Mouse (Mus musculus): ENCODE measurements around the gene Ggt5. TPM values are rescaled to one million over a fixed set of nuclear protein-coding genes. Genes with fewer than 3 reads are reported as not detected.

The Ggt5 gene
- 1.6 and 2.9 TPM in 2 replicates for polyA plus RNA-seq (2015; fragmentation: Nextera tagmentation; extraction: Ambion mirVana)

DNA sequence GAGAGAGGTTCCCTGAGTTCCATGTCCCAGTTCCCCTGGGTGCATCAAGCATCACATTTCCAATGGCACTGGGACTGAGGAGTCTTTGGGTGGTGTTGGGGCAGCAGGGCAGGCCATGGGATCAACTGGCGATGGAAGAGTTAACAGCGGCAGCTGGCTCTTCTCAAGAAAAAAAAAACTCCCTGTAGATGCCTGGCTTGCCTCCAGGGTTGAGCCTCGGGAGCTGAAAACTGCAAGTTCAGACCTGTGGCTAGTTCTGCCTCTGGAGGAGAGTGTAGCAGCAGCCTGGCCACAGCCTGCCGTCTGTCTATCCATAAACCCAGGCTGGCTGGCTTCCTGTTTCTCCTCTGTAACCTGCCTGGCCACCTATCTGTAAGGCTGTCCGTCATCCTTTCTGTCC is at the start of gene Ggt5:
Gene Ggt5, plus strand, starts transcription at position 212 of the 400 bp plus-strand sequence.
- H3K27ac ChIP-seq: peak within 1 kb of the TSS; percentile 38; the same call in 1 of the 2 replicates
- no peak within 1 kb of the TSS for H3K9ac ChIP-seq
- H3K4me3 ChIP-seq: peak within 1 kb of the TSS; percentile 2; the same call in 1 of the 2 replicates
- no peak for ATAC-seq (ENCODE audit: insufficient number of reproducible peaks, low FRiP score, low TSS enrichment, low read depth)
- H3K4me2 ChIP-seq: peak within 1 kb of the TSS; percentile 15
- H3K9me3 ChIP-seq: no peaks in the 10 kb centered on the region
- H3K4me1 ChIP-seq: peaks cover 33% of the 10 kb centered on the region
- H3K27me3 ChIP-seq: no peaks in the 10 kb centered on the region; the same call in 1 of the 2 replicates
- 15% methylated on average over 5 of the region's 5 CpGs for WGBS
- H3K36me3 ChIP-seq: no peaks in the 10 kb centered on the region

DNA sequence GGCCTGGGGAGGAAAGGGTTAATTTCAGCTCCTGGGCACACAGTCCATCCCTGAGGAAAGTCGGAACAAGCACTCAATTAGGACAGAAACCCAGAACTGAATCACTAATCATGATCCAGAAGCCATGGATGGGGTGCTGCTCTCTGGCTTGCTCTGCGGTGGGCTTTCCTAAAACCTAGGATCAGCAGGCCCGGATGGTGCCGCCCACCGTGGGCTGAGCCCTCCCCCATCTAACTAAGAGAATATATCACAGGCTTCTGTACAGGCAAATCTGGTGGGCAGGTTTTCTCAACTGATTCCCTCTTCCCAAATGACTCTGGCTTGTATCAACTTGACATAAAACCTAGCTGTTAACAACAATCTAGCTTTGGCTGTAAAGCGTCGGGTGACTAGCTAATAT is 41.2 kb upstream of the Ggt5 start:
- Histone ChIP-seq H3K4me3 (no peak overlapping the region), H3K36me3 (no peaks in the 10 kb centered on the region), H3K4me2 (peak overlapping the region; percentile 13; the same call in 1 of the 2 replicates), H3K27ac (no peak overlapping the region; the same call in 1 of the 2 replicates), H3K9me3 (no peaks in the 10 kb centered on the region), H3K27me3 (no peaks in the 10 kb centered on the region), H3K4me1 (peaks cover 12% of the 10 kb centered on the region), H3K9ac (no peak overlapping the region)
- 26% methylated on average over 7 of the region's 7 CpGs for WGBS
- ATAC-seq (ENCODE audit: insufficient number of reproducible peaks, low FRiP score, low TSS enrichment, low read depth): no peak

DNA sequence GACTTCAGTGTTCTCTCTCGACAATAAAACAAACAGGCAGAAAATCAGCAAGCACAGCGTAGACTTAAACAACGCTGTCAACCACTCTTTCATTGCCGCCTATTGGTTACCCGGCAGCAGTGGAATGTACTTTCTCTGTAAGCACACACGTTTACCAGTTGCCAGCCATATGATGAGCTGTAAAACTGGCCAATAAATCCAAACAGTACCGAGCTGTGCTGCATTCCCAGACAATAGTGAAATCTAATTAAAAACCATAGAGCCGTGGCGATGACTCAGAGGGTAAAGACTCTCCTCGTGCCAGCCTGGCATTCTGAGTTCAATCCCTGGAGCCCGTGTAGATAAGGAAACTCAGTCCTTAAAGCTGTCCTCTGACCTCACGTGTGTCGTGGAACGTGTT is 40.7 kb upstream of the Ggt5 start:
- Histone ChIP-seq H3K27me3 (no peaks in the 10 kb centered on the region), H3K4me2 (peak overlapping the region; percentile 13), H3K27ac (peak overlapping the region; percentile 3; the same call in 1 of the 2 replicates), H3K9ac (no peak overlapping the region), H3K4me3 (no peak overlapping the region), H3K36me3 (no peaks in the 10 kb centered on the region), H3K4me1 (peaks cover 12% of the 10 kb centered on the region), H3K9me3 (no peaks in the 10 kb centered on the region)
- peak; percentile 62; the same call in 1 of the 2 replicates for ATAC-seq (ENCODE audit: insufficient number of reproducible peaks, low FRiP score, low TSS enrichment, low read depth)
- 20% methylated on average over 14 of the region's 14 CpGs for WGBS

DNA sequence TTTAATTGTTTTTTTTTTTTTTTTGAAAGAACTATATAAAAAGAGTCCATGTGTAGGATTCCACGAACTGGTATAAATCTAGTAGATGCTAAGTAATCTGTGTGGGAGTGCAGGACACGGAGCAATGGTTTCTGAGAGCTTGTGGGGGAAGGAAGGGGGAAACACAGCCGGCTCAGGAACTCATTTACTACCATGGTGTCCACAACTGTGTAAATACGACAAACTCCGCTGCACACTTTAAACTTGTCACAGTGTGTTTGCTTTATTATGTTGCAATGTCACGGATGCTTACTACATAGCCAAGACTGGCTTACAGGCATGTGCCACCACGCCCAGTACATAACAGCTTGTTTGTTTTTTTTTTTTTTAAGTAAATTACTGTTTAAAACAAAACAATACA is 39.3 kb upstream of the Ggt5 start:
- ATAC-seq (ENCODE audit: insufficient number of reproducible peaks, low FRiP score, low TSS enrichment, low read depth): no peak
- H3K27ac ChIP-seq: no peak overlapping the region
- H3K9ac ChIP-seq: no peak overlapping the region
- no peaks in the 10 kb centered on the region for H3K27me3 ChIP-seq
- no peaks in the 10 kb centered on the region for H3K36me3 ChIP-seq
- H3K4me1 ChIP-seq: peaks cover 12% of the 10 kb centered on the region
- no peak overlapping the region for H3K4me2 ChIP-seq
- no peaks in the 10 kb centered on the region for H3K9me3 ChIP-seq
- no peak overlapping the region for H3K4me3 ChIP-seq
- WGBS: 70% methylated on average over 7 of the region's 7 CpGs

- Histone ChIP-seq H3K9ac (no peak overlapping the region), H3K36me3 (no peaks in the 10 kb centered on the region), H3K4me3 (no peak overlapping the region), H3K4me1 (peaks cover 16% of the 10 kb centered on the region), H3K27ac (no peak overlapping the region), H3K4me2 (no peak overlapping the region), H3K27me3 (no peaks in the 10 kb centered on the region), H3K9me3 (no peaks in the 10 kb centered on the region)
- whole genome bisulfite sequencing: 57% methylated on average over 12 of the region's 12 CpGs
- ATAC-seq (ENCODE audit: insufficient number of reproducible peaks, low FRiP score, low TSS enrichment, low read depth): no peak
Observed at GRCm38 (mm10) chr10:75551175-75551574, 38.0 kb upstream of the Ggt5 start.

DNA sequence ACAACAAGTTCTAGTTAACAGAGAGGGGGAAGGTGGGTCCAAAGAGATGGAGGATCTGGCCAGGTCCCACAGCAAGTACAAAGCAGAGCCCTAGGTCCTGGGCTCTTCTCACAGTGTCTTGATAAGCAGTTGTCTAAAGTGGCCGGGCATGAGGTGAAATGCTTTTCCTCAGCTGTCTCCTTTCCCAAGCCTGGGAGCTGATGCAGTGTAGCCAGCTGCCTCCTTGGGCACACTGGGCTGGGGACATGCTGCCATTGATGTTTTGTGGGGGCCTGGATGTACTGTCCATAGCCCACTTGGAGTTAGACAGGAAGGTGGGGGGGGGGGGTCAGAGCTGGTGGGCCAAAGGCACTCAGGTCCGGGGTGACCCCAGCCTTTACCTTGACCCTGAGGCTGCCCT is 37.0 kb upstream of the Ggt5 start:
- Histone ChIP-seq H3K9ac (no peak overlapping the region), H3K9me3 (no peaks in the 10 kb centered on the region), H3K27me3 (no peaks in the 10 kb centered on the region), H3K4me3 (no peak overlapping the region), H3K36me3 (no peaks in the 10 kb centered on the region), H3K4me1 (peaks cover 25% of the 10 kb centered on the region), H3K27ac (no peak overlapping the region), H3K4me2 (no peak overlapping the region)
- WGBS: 67% methylated on average over 2 of the region's 2 CpGs
- no peak for ATAC-seq (ENCODE audit: insufficient number of reproducible peaks, low FRiP score, low TSS enrichment, low read depth)

GRCm38 (mm10) chr10:75552701-75553450 is 36.3 kb upstream of the Ggt5 start:
- no peak overlapping the region for H3K9ac ChIP-seq
- no peaks in the 10 kb centered on the region for H3K27me3 ChIP-seq
- H3K4me3 ChIP-seq: no peak overlapping the region
- H3K4me2 ChIP-seq: no peak overlapping the region
- H3K36me3 ChIP-seq: no peaks in the 10 kb centered on the region
- no peak overlapping the region for H3K27ac ChIP-seq
- peaks cover 29% of the 10 kb centered on the region for H3K4me1 ChIP-seq
- no peaks in the 10 kb centered on the region for H3K9me3 ChIP-seq
- ATAC-seq (ENCODE audit: insufficient number of reproducible peaks, low FRiP score, low TSS enrichment, low read depth): no peak
- WGBS: 65% methylated on average over 13 of the region's 13 CpGs

GRCm38 (mm10) chr10:75554090-75554489 is 35.0 kb upstream of the Ggt5 start:
- H3K9ac ChIP-seq: no peak overlapping the region
- WGBS: 88% methylated on average over 8 of the region's 8 CpGs

DNA sequence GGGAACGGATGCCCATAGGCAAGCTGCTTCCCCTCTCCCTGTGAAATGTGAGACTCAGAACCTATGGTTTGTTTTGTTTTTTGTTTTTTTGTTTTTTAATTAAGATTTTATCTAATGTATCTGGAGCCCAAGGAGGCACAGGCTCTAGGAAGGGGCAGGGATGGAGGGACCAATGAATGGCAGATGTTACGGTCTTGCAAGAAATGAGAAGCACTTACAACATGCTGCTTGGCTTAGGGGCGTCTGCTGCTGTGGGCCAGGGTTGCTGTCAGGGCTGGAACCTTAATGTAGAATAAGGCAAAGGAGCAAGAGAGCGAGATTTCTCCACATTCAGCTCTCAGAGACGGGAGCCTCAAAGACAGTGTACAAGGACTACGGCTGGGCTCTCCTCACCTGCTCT is 33.6 kb upstream of the Ggt5 start:
- H3K36me3 ChIP-seq: no peaks in the 10 kb centered on the region
- H3K4me3 ChIP-seq: no peak overlapping the region
- peaks cover 45% of the 10 kb centered on the region for H3K4me1 ChIP-seq
- no peak overlapping the region for H3K9ac ChIP-seq
- no peak for ATAC-seq (ENCODE audit: insufficient number of reproducible peaks, low FRiP score, low TSS enrichment, low read depth)
- WGBS: 72% methylated on average over 6 of the region's 6 CpGs
- no peak overlapping the region for H3K4me2 ChIP-seq
- H3K27ac ChIP-seq: peak overlapping the region; percentile 38; the same call in 1 of the 2 replicates
- H3K27me3 ChIP-seq: peaks cover 16% of the 10 kb centered on the region
- H3K9me3 ChIP-seq: no peaks in the 10 kb centered on the region

More at GRCm38 (mm10) chr10:75554090-75554489, 35.0 kb upstream of the Ggt5 start:
- Histone ChIP-seq H3K4me1 (peaks cover 31% of the 10 kb centered on the region), H3K4me3 (no peak overlapping the region), H3K9me3 (no peaks in the 10 kb centered on the region), H3K27me3 (peaks cover 1% of the 10 kb centered on the region; the same call in 1 of the 2 replicates), H3K36me3 (no peaks in the 10 kb centered on the region), H3K27ac (no peak overlapping the region), H3K4me2 (no peak overlapping the region)
- no peak for ATAC-seq (ENCODE audit: insufficient number of reproducible peaks, low FRiP score, low TSS enrichment, low read depth)

GRCm38 (mm10) chr10:75556026-75556425 is 33.1 kb upstream of the Ggt5 start:
- H3K4me1 ChIP-seq: peaks cover 49% of the 10 kb centered on the region
- WGBS: 43% methylated on average over 9 of the region's 9 CpGs
- H3K36me3 ChIP-seq: no peaks in the 10 kb centered on the region
- no peak overlapping the region for H3K9ac ChIP-seq
- no peak overlapping the region for H3K4me2 ChIP-seq
- peak overlapping the region; percentile 38; the same call in 1 of the 2 replicates for H3K27ac ChIP-seq
- H3K9me3 ChIP-seq: no peaks in the 10 kb centered on the region
- no peak for ATAC-seq (ENCODE audit: insufficient number of reproducible peaks, low FRiP score, low TSS enrichment, low read depth)
- H3K4me3 ChIP-seq: no peak overlapping the region
- peaks cover 21% of the 10 kb centered on the region for H3K27me3 ChIP-seq

DNA sequence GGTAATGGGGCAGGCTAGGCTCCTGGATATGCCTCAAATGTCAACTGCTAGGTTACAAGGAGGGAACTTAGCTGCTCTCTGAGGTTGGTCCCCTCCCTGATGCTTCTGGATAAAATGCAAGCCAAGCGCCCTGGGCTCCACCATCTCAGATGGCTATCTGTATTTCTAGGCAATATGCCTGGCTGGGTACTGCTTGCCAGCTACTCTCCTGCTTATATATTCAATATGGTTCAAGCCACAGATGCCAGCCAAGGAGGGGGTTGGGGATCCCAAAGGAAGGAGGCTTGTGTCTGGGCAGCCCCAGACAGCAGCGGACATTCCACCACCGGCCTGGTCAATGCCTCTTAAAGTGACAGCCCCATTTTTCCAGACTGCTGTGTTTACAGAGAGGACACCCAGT is 30.6 kb upstream of the Ggt5 start:
- Histone ChIP-seq H3K27me3 (peaks cover 30% of the 10 kb centered on the region), H3K4me3 (no peak overlapping the region), H3K27ac (no peak overlapping the region), H3K9me3 (no peaks in the 10 kb centered on the region), H3K9ac (no peak overlapping the region), H3K36me3 (no peaks in the 10 kb centered on the region), H3K4me2 (peak overlapping the region; percentile 99; the same call in 1 of the 2 replicates), H3K4me1 (peaks cover 46% of the 10 kb centered on the region)
- ATAC-seq (ENCODE audit: insufficient number of reproducible peaks, low FRiP score, low TSS enrichment, low read depth): no peak
- WGBS: 33% methylated on average over 3 of the region's 3 CpGs

DNA sequence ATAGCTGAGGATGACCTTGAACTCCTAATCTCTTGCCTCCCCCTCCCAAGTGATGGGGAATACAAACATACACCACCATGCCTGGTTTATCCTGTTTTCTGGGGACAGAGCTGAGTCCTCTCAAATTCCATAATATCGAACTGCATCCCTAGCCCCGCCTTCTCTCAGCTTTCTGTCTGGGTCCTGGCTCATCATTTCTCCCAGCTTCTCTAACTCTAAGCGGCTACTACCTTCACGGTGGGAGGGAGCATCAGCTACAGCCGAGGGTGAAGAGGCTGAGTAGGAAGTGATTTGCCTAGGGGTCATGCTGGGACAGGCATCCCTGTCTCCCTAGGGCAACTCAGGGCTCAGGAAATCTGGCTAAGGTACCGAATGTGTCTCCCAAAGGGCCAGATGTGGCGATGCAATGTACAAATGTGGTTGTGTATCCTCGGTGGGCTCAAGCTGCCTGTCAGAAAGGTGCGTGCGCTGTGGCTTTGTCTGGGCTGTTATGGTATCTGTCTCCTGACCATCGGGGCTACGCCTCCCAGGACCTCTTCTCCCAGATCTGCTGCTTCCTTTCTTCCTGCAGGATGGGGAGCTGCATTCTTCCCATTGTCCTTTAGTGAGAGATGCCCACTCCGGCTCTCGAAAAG is 30.0 kb upstream of the Ggt5 start:
- 0 out of 2 replicates have a peak overlapping the region, but pooled peaks have one; percentile 17 for H3K27ac ChIP-seq

More for the DNA sequence above, 30.0 kb upstream of the Ggt5 start:
- 7% methylated on average over 14 of the region's 14 CpGs for WGBS
- Histone ChIP-seq H3K36me3 (no peaks in the 10 kb centered on the region), H3K4me1 (peaks cover 48% of the 10 kb centered on the region), H3K9me3 (no peaks in the 10 kb centered on the region), H3K9ac (peak overlapping the region; percentile 55), H3K4me3 (peak overlapping the region; percentile 61), H3K4me2 (peak overlapping the region; percentile 99), H3K27me3 (peaks cover 30% of the 10 kb centered on the region)
- no peak for ATAC-seq (ENCODE audit: insufficient number of reproducible peaks, low FRiP score, low TSS enrichment, low read depth)
